Mouse (Mus musculus): Measurements from ENCODE around the gene I0C0044D17Rik. TPM values are rescaled to one million over a fixed set of nuclear protein-coding genes. Genes with fewer than 3 reads are reported as not detected.

I0C0044D17Rik gene
- total RNA-seq, 2 experiments from 2014 or later: not detected

GRCm38 (mm10) chr4:98834782-98835181 lies 11.1 kb upstream of the I0C0044D17Rik start:
- no peak for ATAC-seq (replicated peaks; ENCODE audit: poor library complexity, severe bottlenecking)

- no peak for ATAC-seq (replicated peaks; ENCODE audit: poor library complexity, severe bottlenecking)
Observed at GRCm38 (mm10) chr4:98831726-98832125, 8.1 kb upstream of the I0C0044D17Rik start.

DNA sequence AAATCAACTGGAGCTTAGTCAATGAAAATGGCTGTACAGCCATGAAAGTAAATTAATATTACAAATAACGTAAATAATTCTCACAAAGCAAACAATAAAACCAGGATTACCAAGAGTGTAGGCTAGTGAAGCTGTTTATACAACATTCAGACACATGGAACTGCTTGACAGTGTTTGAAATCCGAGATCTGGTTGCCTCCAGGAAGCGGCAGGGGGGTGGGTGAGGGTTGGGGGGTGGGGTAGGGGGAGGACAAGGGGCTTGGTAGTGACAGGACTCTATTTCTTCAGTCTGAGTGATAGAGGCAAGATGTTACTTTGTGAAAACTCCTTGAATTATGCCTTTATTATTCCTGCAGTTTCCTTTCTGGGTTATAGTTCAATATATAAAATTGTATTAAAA lies 3.1 kb upstream of the I0C0044D17Rik start:
- no peak for ATAC-seq (replicated peaks; ENCODE audit: poor library complexity, severe bottlenecking)

DNA sequence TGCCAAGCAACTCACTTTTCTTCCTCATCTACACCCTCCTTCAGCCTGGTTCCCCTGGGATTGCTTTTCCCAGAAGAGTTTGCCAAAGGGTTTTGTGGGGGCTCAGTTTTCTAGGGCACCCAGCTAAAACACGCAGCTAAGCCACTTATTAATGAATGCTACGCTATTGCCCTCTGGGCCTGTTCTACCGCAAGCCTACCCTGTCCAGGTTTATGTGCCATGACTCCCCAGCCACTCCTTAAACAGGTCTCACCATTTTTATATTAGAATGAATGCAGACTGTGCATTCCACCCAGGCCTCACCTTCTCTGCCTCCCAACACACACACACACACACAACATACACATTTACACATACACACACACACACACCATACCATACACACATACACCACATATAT lies 593 bp downstream of the I0C0044D17Rik start:
- no peak for ATAC-seq (replicated peaks; ENCODE audit: poor library complexity, severe bottlenecking)

- no peak for ATAC-seq (replicated peaks; ENCODE audit: poor library complexity, severe bottlenecking)
Observed at GRCm38 (mm10) chr4:98822478-98822877, 1.2 kb downstream of the I0C0044D17Rik start.

- no peak for ATAC-seq (replicated peaks; ENCODE audit: poor library complexity, severe bottlenecking)
Observed at GRCm38 (mm10) chr4:98819216-98819755, 4.4 kb downstream of the I0C0044D17Rik start.

GRCm38 (mm10) chr4:98817184-98817911 lies 6.3 kb downstream of the I0C0044D17Rik start, which contains the start of gene Kank4:
Kank4 (minus strand) TSS chr4:98817537.
- ATAC-seq (replicated peaks; ENCODE audit: poor library complexity, severe bottlenecking): peak; percentile 63

- ATAC-seq (replicated peaks; ENCODE audit: poor library complexity, severe bottlenecking): no peak; the same call in 1 of the 2 replicates
Observed at GRCm38 (mm10) chr4:98816807-98817183, 6.8 kb downstream of the I0C0044D17Rik start.

DNA sequence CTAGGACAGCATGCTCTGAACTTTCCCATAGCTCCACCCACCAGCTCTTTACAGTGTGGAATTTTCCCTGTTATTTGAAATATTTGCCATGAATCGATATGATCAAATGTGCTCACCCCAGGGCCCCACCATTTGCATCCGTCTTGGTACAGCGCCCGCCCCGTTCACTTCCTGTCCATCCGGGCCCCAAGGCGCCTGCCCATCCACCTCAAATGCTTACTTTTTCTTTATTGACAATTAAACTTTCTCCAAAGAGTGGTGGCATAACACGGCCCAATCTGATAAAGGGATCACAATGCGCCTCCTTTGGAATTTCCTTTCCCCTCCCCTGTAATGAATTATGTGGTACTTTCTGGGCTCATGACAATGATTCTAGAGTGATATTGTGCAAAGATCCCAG lies 17.3 kb downstream of the I0C0044D17Rik start:
- ATAC-seq (replicated peaks; ENCODE audit: poor library complexity, severe bottlenecking): no peak

GRCm38 (mm10) chr4:98805291-98806048 lies 18.2 kb downstream of the I0C0044D17Rik start:
- no peak for ATAC-seq (replicated peaks; ENCODE audit: poor library complexity, severe bottlenecking)

- ATAC-seq (replicated peaks; ENCODE audit: poor library complexity, severe bottlenecking): no peak
Observed at GRCm38 (mm10) chr4:98804476-98805134, 19.0 kb downstream of the I0C0044D17Rik start.

- no peak for ATAC-seq (replicated peaks; ENCODE audit: poor library complexity, severe bottlenecking)
Observed at GRCm38 (mm10) chr4:98801775-98802174, 21.9 kb downstream of the I0C0044D17Rik start.

- no peak for ATAC-seq (replicated peaks; ENCODE audit: poor library complexity, severe bottlenecking)
Observed at GRCm38 (mm10) chr4:98800824-98801223, 22.8 kb downstream of the I0C0044D17Rik start.

GRCm38 (mm10) chr4:98796591-98797341 lies 26.9 kb downstream of the I0C0044D17Rik start:
- ATAC-seq (replicated peaks; ENCODE audit: poor library complexity, severe bottlenecking): no peak

DNA sequence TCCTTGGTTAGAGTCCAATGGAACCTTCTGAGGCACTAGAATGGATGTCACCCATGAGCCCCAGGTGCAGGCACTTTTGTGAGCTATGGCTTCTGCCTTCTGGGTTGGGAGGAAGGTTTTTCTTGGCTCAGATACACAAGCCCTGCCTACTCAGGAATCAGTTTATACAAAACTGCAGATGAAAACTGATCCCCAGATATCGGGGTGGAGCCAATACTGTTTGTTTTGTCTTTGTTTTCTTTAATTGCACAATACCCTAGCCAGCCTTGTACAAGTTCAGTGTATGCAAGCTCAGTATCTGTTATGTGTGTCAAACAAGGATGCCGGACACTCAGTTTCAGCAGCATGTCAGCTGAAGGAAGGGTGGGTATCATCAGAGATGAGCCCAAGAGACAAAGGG lies 28.4 kb downstream of the I0C0044D17Rik start:
- no peak for ATAC-seq (replicated peaks; ENCODE audit: poor library complexity, severe bottlenecking)

DNA sequence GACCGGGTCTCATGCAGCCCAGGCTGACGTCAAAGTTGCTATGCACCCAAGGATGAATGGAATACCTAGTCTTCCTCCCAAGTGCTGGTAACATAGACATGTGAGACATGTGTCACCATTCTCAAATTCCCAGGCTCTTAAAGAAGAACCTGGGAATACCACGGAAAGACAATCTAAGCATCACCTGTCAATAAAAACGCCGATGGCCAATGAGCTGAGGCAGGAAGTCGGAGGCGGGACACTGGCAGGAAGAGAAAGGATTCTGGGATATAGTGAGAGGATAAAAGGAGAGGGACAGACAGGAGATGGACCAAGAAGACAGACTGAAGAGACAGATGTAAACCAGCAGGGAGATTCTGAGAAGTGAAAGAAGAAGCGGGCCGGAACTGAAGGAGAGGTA lies 30.2 kb downstream of the I0C0044D17Rik start:
- ATAC-seq (replicated peaks; ENCODE audit: poor library complexity, severe bottlenecking): no peak

GRCm38 (mm10) chr4:98790721-98791120 lies 32.9 kb downstream of the I0C0044D17Rik start:
- ATAC-seq (replicated peaks; ENCODE audit: poor library complexity, severe bottlenecking): no peak

- no peak for ATAC-seq (replicated peaks; ENCODE audit: poor library complexity, severe bottlenecking)
Observed at GRCm38 (mm10) chr4:98789861-98790311, 33.8 kb downstream of the I0C0044D17Rik start.

GRCm38 (mm10) chr4:98789133-98789765 lies 34.4 kb downstream of the I0C0044D17Rik start:
- no peak for ATAC-seq (replicated peaks; ENCODE audit: poor library complexity, severe bottlenecking)

DNA sequence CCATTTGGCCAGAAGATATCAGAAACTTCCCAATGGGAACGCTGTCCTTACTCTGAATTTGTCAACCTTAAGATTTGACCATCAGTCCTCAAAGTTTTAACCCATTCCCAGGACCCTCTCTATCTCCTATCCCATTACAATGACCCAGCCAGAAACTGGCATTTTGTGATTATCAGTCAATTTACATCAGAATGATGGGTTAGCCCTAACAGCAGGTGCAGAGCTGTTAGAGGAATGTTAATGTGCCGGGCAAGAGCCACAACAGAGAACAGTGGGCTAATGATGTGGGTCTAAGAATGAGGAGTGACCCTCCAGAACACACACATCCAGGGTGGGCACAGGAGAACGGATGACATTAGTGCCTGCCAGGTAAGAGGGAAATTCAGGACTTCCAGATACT lies 37.4 kb downstream of the I0C0044D17Rik start:
- no peak for ATAC-seq (replicated peaks; ENCODE audit: poor library complexity, severe bottlenecking)
